Mouse (Mus musculus): ENCODE data around the gene Ugcg.

- TF ChIP-seq CTCF (IDR thresholded peaks at IDR 0.05; ENCODE audit: insufficient read depth, low read length): no peak
- no peak for TF ChIP-seq POLR2A (IDR thresholded peaks at IDR 0.05; ENCODE audit: borderline replicate concordance, extremely low read depth, low read depth, low read length)
Measured at GRCm38 (mm10) chr4:59177566-59177965, 11.5 kb upstream of the Ugcg start.
